Mouse (Mus musculus) CH12.LX (cell line): ENCODE results near the gene Atp5mpl. TPM values are rescaled to one million over a fixed set of nuclear protein-coding genes. Genes with fewer than 3 reads are reported as not detected.

ENCODE experiments used
- DNase-seq: peaks from one replicate; pipeline ENCODE4 v3.0.0-alpha.2; 2013; ENCODE audit errors: extremely low read depth
- H3K27ac ChIP-seq: 2 replicates; pipeline ENCODE4 v1.5.1; 2012; ENCODE audit warnings: low read depth, mild to moderate bottlenecking, control low read depth, moderate library complexity; ENCODE audit not compliant: insufficient read depth
- H3K27me3 ChIP-seq: replicated peaks from 2 replicates; pipeline ENCODE3; 2012; ENCODE audit warnings: inconsistent platforms
- H3K36me3 ChIP-seq, 2 experiments: replicated peaks in 1 of 2; 2 replicates each; pipeline versions ENCODE3 to v1.6.1; 2012; ENCODE audit warnings: inconsistent platforms in 1 of 2, low read length in 1 of 2, mild to moderate bottlenecking in 1 of 2, mixed read lengths in 1 of 2, moderate library complexity in 1 of 2; ENCODE audit not compliant: control insufficient read depth in 1 of 2, insufficient read depth in 1 of 2
- H3K4me1 ChIP-seq, 2 experiments: 2 replicates each; pipeline ENCODE4 v1.6.1; 2012; ENCODE audit warnings: inconsistent platforms in 1 of 2, moderate library complexity in 1 of 2; ENCODE audit not compliant: insufficient read depth in 2 of 2, control insufficient read depth in 1 of 2
- H3K4me2 ChIP-seq: 2 replicates; pipeline ENCODE4 v1.6.1; 2012; ENCODE audit warnings: low read depth, mild to moderate bottlenecking, control low read depth; ENCODE audit not compliant: poor library complexity, insufficient read depth, severe bottlenecking
- H3K4me3 ChIP-seq, 3 experiments: fragments of 150-350 bp in 1 of 3; sonication (generic) in 1 of 3; replicated peaks in 1 of 3; 2 replicates each; pipeline versions ENCODE3 to v1.5.1; 2011 to 2012; ENCODE audit warnings: low read depth in 2 of 3, low read length in 2 of 3, mild to moderate bottlenecking in 2 of 3, moderate library complexity in 2 of 3, control low read depth in 1 of 3, improper control_type of control experiment in 1 of 3, inconsistent platforms in 1 of 3, mixed read lengths in 1 of 3; ENCODE audit not compliant: poor library complexity in 1 of 3
- H3K79me2 ChIP-seq: replicated peaks from 2 replicates; pipeline ENCODE4 v1.6.1; 2012; ENCODE audit warnings: mild to moderate bottlenecking, moderate library complexity; ENCODE audit not compliant: control insufficient read depth, poor library complexity, insufficient read depth, severe bottlenecking; ENCODE audit errors: extremely low read depth
- H3K9ac ChIP-seq: 2 replicates; pipeline ENCODE4 v1.6.1; 2012; ENCODE audit warnings: low read depth, mild to moderate bottlenecking, control low read depth, moderate library complexity; ENCODE audit not compliant: insufficient read depth
- H3K9me3 ChIP-seq: replicated peaks from 2 replicates; pipeline ENCODE3; 2012; ENCODE audit warnings: low read length, inconsistent platforms, mixed read lengths
- BHLHE40 ChIP-seq: IDR thresholded peaks from 2 replicates; pipeline ENCODE4 v1.6.1; 2011; ENCODE audit warnings: mild to moderate bottlenecking, low read depth, low read length, improper control_type of control experiment
- CHD1 ChIP-seq: IDR thresholded peaks from 2 replicates; pipeline ENCODE4 v1.6.1; 2012; ENCODE audit warnings: low read depth, low read length, improper control_type of control experiment, inconsistent platforms
- CHD2 ChIP-seq: IDR thresholded peaks from 2 replicates; pipeline ENCODE4 v1.6.1; 2011; ENCODE audit warnings: low read length, improper control_type of control experiment
- CTCF ChIP-seq, 2 experiments: IDR thresholded peaks in 1 of 2; conservative IDR thresholded peaks in 1 of 2; 2 replicates each; pipeline ENCODE4 v1.5.1; 2011 to 2012; ENCODE audit warnings: low read depth in 2 of 2, low read length in 2 of 2, improper control_type of control experiment in 1 of 2, inconsistent platforms in 1 of 2, mild to moderate bottlenecking in 1 of 2, moderate library complexity in 1 of 2
- E2F4 ChIP-seq: IDR thresholded peaks from 2 replicates; pipeline ENCODE4 v1.6.1; 2011; ENCODE audit warnings: low read depth, low read length, improper control_type of control experiment; ENCODE audit not compliant: insufficient replicate concordance
- ELF1 ChIP-seq: IDR thresholded peaks from 2 replicates; pipeline ENCODE4 v1.6.1; 2014; ENCODE audit warnings: low read depth, mild to moderate bottlenecking, inconsistent platforms, low read length, improper control_type of control experiment
- EP300 ChIP-seq: IDR thresholded peaks from 2 replicates; pipeline ENCODE4 v1.6.1; 2011; ENCODE audit warnings: low read length, improper control_type of control experiment
- ETS1 ChIP-seq: conservative IDR thresholded peaks from 2 replicates; pipeline ENCODE4 v1.6.1; 2012; ENCODE audit warnings: low read depth, mild to moderate bottlenecking, inconsistent platforms, low read length, improper control_type of control experiment, moderate library complexity
- GABPA ChIP-seq: IDR thresholded peaks from 2 replicates; pipeline ENCODE4 v1.6.1; 2012; ENCODE audit warnings: low read depth, low read length, improper control_type of control experiment, inconsistent platforms; ENCODE audit not compliant: insufficient replicate concordance
- HCFC1 ChIP-seq: IDR thresholded peaks from 2 replicates; pipeline ENCODE4 v1.6.1; 2012; ENCODE audit warnings: low read depth, mild to moderate bottlenecking, inconsistent platforms, low read length, improper control_type of control experiment
- IRF4 ChIP-seq: IDR thresholded peaks from 2 replicates; pipeline ENCODE4 v1.6.1; 2014; ENCODE audit warnings: low read depth, mild to moderate bottlenecking, inconsistent platforms, low read length, improper control_type of control experiment
- JUN ChIP-seq: IDR thresholded peaks from 2 replicates; pipeline ENCODE4 v1.6.1; 2011; ENCODE audit warnings: low read depth, mild to moderate bottlenecking, low read length, improper control_type of control experiment, moderate library complexity; ENCODE audit not compliant: insufficient read depth
- JUND ChIP-seq: conservative IDR thresholded peaks from 2 replicates; pipeline ENCODE4 v1.6.1; 2011; ENCODE audit warnings: low read depth, low read length, improper control_type of control experiment
- KAT2A ChIP-seq: IDR thresholded peaks from 2 replicates; pipeline ENCODE4 v1.6.1; 2012; ENCODE audit warnings: low read length, improper control_type of control experiment, inconsistent platforms; ENCODE audit not compliant: insufficient replicate concordance
- MAFK ChIP-seq: IDR thresholded peaks from 2 replicates; pipeline ENCODE4 v1.6.1; 2011; ENCODE audit warnings: low read length, improper control_type of control experiment; ENCODE audit not compliant: insufficient replicate concordance
- MAX ChIP-seq: IDR thresholded peaks from 2 replicates; pipeline ENCODE4 v1.6.1; 2011; ENCODE audit warnings: low read length, improper control_type of control experiment
- MAZ ChIP-seq: IDR thresholded peaks from 2 replicates; pipeline ENCODE4 v1.6.1; 2012; ENCODE audit warnings: low read depth, mild to moderate bottlenecking, inconsistent platforms, low read length, improper control_type of control experiment, moderate library complexity
- MEF2A ChIP-seq: IDR thresholded peaks from 2 replicates; pipeline ENCODE4 v1.6.1; 2014; ENCODE audit warnings: low read depth, mild to moderate bottlenecking, inconsistent platforms, low read length, improper control_type of control experiment, borderline replicate concordance
- MXI1 ChIP-seq: IDR thresholded peaks from 2 replicates; pipeline ENCODE4 v1.6.1; 2011; ENCODE audit warnings: mild to moderate bottlenecking, low read depth, low read length, improper control_type of control experiment
- MYC ChIP-seq: IDR thresholded peaks from 2 replicates; pipeline ENCODE4 v1.6.1; 2011; ENCODE audit warnings: low read depth, mild to moderate bottlenecking, improper control_type of control experiment, low read length
- NELFE ChIP-seq: IDR thresholded peaks from 2 replicates; pipeline ENCODE4 v1.6.1; 2011; ENCODE audit warnings: low read depth, low read length, improper control_type of control experiment
- NRF1 ChIP-seq: IDR thresholded peaks from 2 replicates; pipeline ENCODE4 v1.6.1; 2014; ENCODE audit warnings: low read depth, mild to moderate bottlenecking, inconsistent platforms, low read length, improper control_type of control experiment, moderate library complexity
- PAX5 ChIP-seq: IDR thresholded peaks from 2 replicates; pipeline ENCODE4 v1.6.1; 2012; ENCODE audit warnings: low read length, inconsistent platforms, mixed read lengths
- POLR2A ChIP-seq: IDR thresholded peaks from 2 replicates; pipeline ENCODE4 v1.6.1; 2011; ENCODE audit warnings: low read depth, mild to moderate bottlenecking, improper control_type of control experiment, low read length
- POLR2AphosphoS2 ChIP-seq: IDR thresholded peaks from 2 replicates; pipeline ENCODE4 v1.6.1; 2011; ENCODE audit warnings: low read depth, low read length, improper control_type of control experiment
- RAD21 ChIP-seq: IDR thresholded peaks from 2 replicates; pipeline ENCODE4 v1.6.1; 2011; ENCODE audit warnings: low read depth, mild to moderate bottlenecking, low read length, improper control_type of control experiment, moderate library complexity
- RCOR1 ChIP-seq: conservative IDR thresholded peaks from 2 replicates; pipeline ENCODE4 v1.6.1; 2012; ENCODE audit warnings: low read depth, mild to moderate bottlenecking, inconsistent platforms, low read length, improper control_type of control experiment
- SIN3A ChIP-seq: IDR thresholded peaks from 2 replicates; pipeline ENCODE4 v1.6.1; 2012; ENCODE audit warnings: low read length, improper control_type of control experiment, inconsistent platforms
- SMC3 ChIP-seq: IDR thresholded peaks from 2 replicates; pipeline ENCODE4 v1.6.1; 2011; ENCODE audit warnings: low read depth, low read length, improper control_type of control experiment
- TBP ChIP-seq: conservative IDR thresholded peaks from 2 replicates; pipeline ENCODE4 v1.6.1; 2011; ENCODE audit warnings: low read depth, low read length, improper control_type of control experiment
- TCF12 ChIP-seq: IDR thresholded peaks from 2 replicates; pipeline ENCODE4 v1.6.1; 2014; ENCODE audit warnings: low read depth, mild to moderate bottlenecking, inconsistent platforms, low read length, improper control_type of control experiment
- UBTF ChIP-seq: IDR thresholded peaks from 2 replicates; pipeline ENCODE4 v1.6.1; 2012; ENCODE audit warnings: low read depth, mild to moderate bottlenecking, inconsistent platforms, low read length, improper control_type of control experiment, moderate library complexity
- USF1 ChIP-seq: IDR thresholded peaks from 2 replicates; pipeline ENCODE4 v1.6.1; 2014; ENCODE audit warnings: low read depth, mild to moderate bottlenecking, inconsistent platforms, low read length, improper control_type of control experiment
- USF2 ChIP-seq: conservative IDR thresholded peaks from 2 replicates; pipeline ENCODE4 v1.6.1; 2011; ENCODE audit warnings: low read depth, low read length, improper control_type of control experiment
- ZC3H11A ChIP-seq: IDR thresholded peaks from 2 replicates; pipeline ENCODE4 v1.6.1; 2012; ENCODE audit warnings: low read depth, mild to moderate bottlenecking, inconsistent platforms, low read length, improper control_type of control experiment
- ZKSCAN1 ChIP-seq: IDR thresholded peaks from 2 replicates; pipeline ENCODE4 v1.6.1; 2012; ENCODE audit warnings: low read depth, inconsistent platforms, low read length, improper control_type of control experiment, borderline replicate concordance
- ZMIZ1 ChIP-seq: IDR thresholded peaks from 2 replicates; pipeline ENCODE4 v1.6.1; 2012; ENCODE audit warnings: low read depth, mild to moderate bottlenecking, inconsistent platforms, low read length, improper control_type of control experiment
- ZNF384 ChIP-seq: IDR thresholded peaks from 2 replicates; pipeline ENCODE4 v1.6.1; 2012; ENCODE audit warnings: low read depth, low read length, improper control_type of control experiment, inconsistent platforms
- dilution Hi-C: fragments of 300-500 bp; cut with MboI; formaldehyde crosslinking; loops from 2 replicates; pipeline ENCODE4 v1.14.3; 2020; ENCODE audit warnings: low sequenced_read_pairs; ENCODE audit not compliant: extremely low pct_unique_long_range_greater_than_20kb, extremely low pct_ligation_motif_present
- in situ Hi-C: fragments of 300-500 bp; cut with MboI; formaldehyde crosslinking; loops from 3 replicates; pipeline ENCODE4 v1.14.3; 2019; ENCODE audit warnings: low sequenced_read_pairs, low pct_ligation_motif_present, low pct_unique_long_range_greater_than_20kb, mixed read lengths
- polyA plus RNA-seq: library from polyadenylated mRNA; unstranded; fragments of >175 nt; gene quantifications from 2 replicates; pipeline ENCODE4 v1.2.1, GENCODE M21; 2012; ENCODE audit warnings: low read depth; ENCODE audit not compliant: insufficient read length
- total RNA-seq, 2 experiments: library from RNA; depleted of rRNA; stranded (reverse); fragments of 300-350 nt in 1 of 2; fragments of >200 nt in 1 of 2; gene quantifications; 2 replicates each; pipeline ENCODE4 v1.2.3; 2012 to 2014

Atp5mpl gene
- 224 and 276 TPM in 2 replicates for total RNA-seq (2012; rRNA removed)
- total RNA-seq (2014; rRNA removed): 669 and 768 TPM in 2 replicates
- polyA plus RNA-seq: 164 and 172 TPM in 2 replicates

- peak within 1 kb of the TSS; percentile 98 for H3K9ac ChIP-seq
- no peak within 1 kb of the TSS for H3K27ac ChIP-seq
- no peaks in the 10 kb centered on the region for H3K9me3 ChIP-seq
- peaks cover 12 to 39% of the 10 kb centered on the region in 2 experiments for H3K36me3 ChIP-seq
- H3K4me2 ChIP-seq: peak within 1 kb of the TSS; percentile 82
- peak; percentile 70 for TF ChIP-seq MYC
- peak; percentile 95 for TF ChIP-seq POLR2A
- peak; percentile 75 for TF ChIP-seq SIN3A
- TF ChIP-seq IRF4: peak; percentile 63; the same call in 1 of the 2 replicates
- peak; percentile 77 for TF ChIP-seq MXI1
- no peak for TF ChIP-seq MAZ
- peak; percentile 84; the same call in 1 of the 2 replicates for TF ChIP-seq KAT2A
- TF ChIP-seq ZNF384: no peak
- peak; percentile 59; the same call in 1 of the 2 replicates for TF ChIP-seq TBP
- TF ChIP-seq CTCF (conservative IDR thresholded peaks at IDR 0.05 in 1 of 2, IDR thresholded peaks at IDR 0.05 in 1 of 2; ENCODE audit: low read depth in 2 of 2, low read length in 2 of 2): peak; percentile 78 to 91
- no peak for TF ChIP-seq RCOR1
- TF ChIP-seq UBTF: no peak
- TF ChIP-seq SMC3: no peak
- no peak for TF ChIP-seq CHD1
- TF ChIP-seq JUND: no peak
- TF ChIP-seq MAFK: no peak
- peak; percentile 94 for TF ChIP-seq NELFE
- TF ChIP-seq JUN: no peak
- TF ChIP-seq ZMIZ1: peak; percentile 58; the same call in 1 of the 2 replicates
- TF ChIP-seq GABPA: no peak; the same call in 1 of the 2 replicates
- TF ChIP-seq ETS1: no peak
- TF ChIP-seq NRF1: peak; percentile 94
- no peak for TF ChIP-seq CHD2
- peak; percentile 98 for TF ChIP-seq ELF1
- TF ChIP-seq ZC3H11A: no peak
- no peak for TF ChIP-seq ZKSCAN1
- no peak for TF ChIP-seq USF1
- no peak for TF ChIP-seq PAX5
- no peak for TF ChIP-seq USF2
- peak; percentile 90 for TF ChIP-seq HCFC1
- no peak; the same call in 1 of the 2 replicates for TF ChIP-seq MAX
- TF ChIP-seq E2F4: no peak
- TF ChIP-seq RAD21: no peak
- 0 out of 2 replicates have a peak, but pooled peaks have one; percentile 63 for TF ChIP-seq MEF2A
- TF ChIP-seq TCF12: peak; percentile 94
- no peak for TF ChIP-seq EP300
- peak; percentile 73; the same call in 1 of the 2 replicates for TF ChIP-seq POLR2AphosphoS2
- TF ChIP-seq BHLHE40: no peak
- TF ChIP-seq, all 38 proteins: peak for 16
- dilution Hi-C loops (no loop called here), in situ Hi-C loops (no loop called here)
- Histone ChIP-seq H3K79me2 (peaks cover 27% of the 10 kb centered on the region), H3K4me3 (peak within 1 kb of the TSS; percentile 94 to 96 (median 96)), H3K4me1 (peaks cover 8 to 33% of the 10 kb centered on the region in 2 experiments), H3K27me3 (peaks cover 3% of the 10 kb centered on the region)
- peak; percentile 90 for DNase-seq
These were observed at the start of gene Atp5mpl for GRCm38 (mm10) chr12:111966683-111967173. Gene Atp5mpl (minus strand): TSS chr12:111966977.
